Mouse (Mus musculus) CD4-positive, CD25-positive, alpha-beta regulatory T cell, adult 9 weeks (primary cell): Measurements from ENCODE around the gene 4933427D14Rik. TPM values are rescaled to one million over a fixed set of nuclear protein-coding genes. Genes with fewer than 3 reads are reported as not detected.

Source experiments
- polyA plus RNA-seq: library from polyadenylated mRNA; unstranded; fragments of 100-300 nt; shearing (Covaris generic); gene quantifications from one replicate; pipeline ENCODE4 v1.2.1, GENCODE M21; 2017

Gene 4933427D14Rik
- polyA plus RNA-seq: 31.2 TPM

GRCm38 (mm10) chr11:72207204-72207833, at the start of gene 4933427D14Rik, which contains the start of gene Txndc17:
Gene 4933427D14Rik, minus strand, starts transcription at chr11:72207459.
Gene Txndc17, plus strand, starts transcription at chr11:72207547.

GRCm38 (mm10) chr11:72215410-72215797, 8.1 kb upstream of the 4933427D14Rik start, which contains the start of gene Med31:
Gene Med31, minus strand, starts transcription at chr11:72215592.

GRCm38 (mm10) chr11:72206341-72207203, 687 bp downstream of the 4933427D14Rik start, which contains the start of gene Gm43951:
Gene Gm43951, minus strand, starts transcription at chr11:72206840.

GRCm38 (mm10) chr11:72135383-72136158, 71.7 kb downstream of the 4933427D14Rik start, which contains the start of gene Pitpnm3:
Gene Pitpnm3, minus strand, starts transcription at chr11:72135778.

Other genes starting within 250 kb of the 4933427D14Rik start
- 0.42 TPM for gene Aipl1, start 169.9 kb downstream of the 4933427D14Rik start, polyA plus RNA-seq
- gene Pimreg, start 165.4 kb downstream of the 4933427D14Rik start, polyA plus RNA-seq: 1.9 TPM
- not detected for gene Pitpnm3, start 71.7 kb downstream of the 4933427D14Rik start, polyA plus RNA-seq
- gene Gm43951, start 619 bp downstream of the 4933427D14Rik start, polyA plus RNA-seq: 0.33 TPM
- 123 TPM for gene Txndc17, start 88 bp upstream of the 4933427D14Rik start, polyA plus RNA-seq
- gene Med31, start 8.1 kb upstream of the 4933427D14Rik start, polyA plus RNA-seq: 26.1 TPM
- not detected for gene Slc13a5, start 59.8 kb upstream of the 4933427D14Rik start, polyA plus RNA-seq
- gene Xaf1, start 94.2 kb upstream of the 4933427D14Rik start, polyA plus RNA-seq: 110 TPM
- gene Fbxo39, start 107.0 kb upstream of the 4933427D14Rik start, polyA plus RNA-seq: 0.68 TPM
- not detected for gene Tekt1, start 155.0 kb upstream of the 4933427D14Rik start, polyA plus RNA-seq
- gene Smtnl2, start 204.3 kb upstream of the 4933427D14Rik start, polyA plus RNA-seq: not detected
- not detected for gene Ggt6, start 228.1 kb upstream of the 4933427D14Rik start, polyA plus RNA-seq
- 128 TPM for gene Mybbp1a, start 233.9 kb upstream of the 4933427D14Rik start, polyA plus RNA-seq